Mouse (Mus musculus) stomach, postnatal 0 days (tissue): Measurements from ENCODE around the gene Camkk1.

ENCODE experiments used
- CTCF ChIP-seq: IDR thresholded peaks from 2 replicates; pipeline ENCODE4 v1.5.1; 2016; ENCODE audit warnings: antibody characterized with exemption, low read depth, mild to moderate bottlenecking, moderate library complexity
- EP300 ChIP-seq: optimal IDR thresholded peaks from 2 replicates; pipeline ENCODE3; 2016; ENCODE audit warnings: antibody characterized with exemption

DNA sequence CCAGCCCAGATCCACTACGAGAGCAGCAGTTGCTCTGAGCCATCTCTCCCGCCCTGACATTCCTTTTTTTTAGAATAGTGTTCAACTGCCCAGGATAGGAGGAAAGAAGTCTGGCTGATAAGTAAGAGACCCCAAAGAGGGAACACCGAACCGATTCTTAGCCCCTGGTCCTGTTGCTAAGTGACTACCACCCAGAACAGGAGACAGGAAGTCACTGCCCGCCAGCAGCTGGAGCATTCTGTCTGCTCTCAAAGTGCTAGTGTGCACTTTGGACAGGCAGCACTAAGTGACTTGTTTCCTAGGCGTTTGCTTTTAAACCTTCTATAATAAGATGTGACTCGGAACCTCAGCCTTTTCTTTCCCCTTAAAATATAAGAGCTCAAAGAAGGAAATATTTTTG is 66.6 kb downstream of the Camkk1 start:
- TF ChIP-seq CTCF = no peak
- TF ChIP-seq EP300 = no peak
